Comparison of ENCODE assay signal across 21 mouse cellular contexts in genomic region chr15:31908432-31908831, GRCm38 (mm10).
DNase-seq lines count a peak whose midpoint lies in the region; ATAC-seq and TF ChIP-seq lines count a peak whose summit lies in the region.
"Had no signal": no experiment of that assay in that cellular context is flagged by ENCODE, and none has a peak within 500 bp of the region (broad histone marks: within the 10 kb centered on the region; RNA-seq: fewer than 3 reads in every experiment).

No protein-coding gene starts in this region.

- no peak for ATAC-seq in heart, embryonic 11.5 days (replicated peaks; ENCODE audit: insufficient number of reproducible peaks, low FRiP score, low TSS enrichment)
- ATAC-seq: activated CD4-positive, CD25-positive, alpha-beta regulatory T cell, adult 4 months; CD4-positive, CD25-positive, alpha-beta regulatory T cell, adult 4 months; Patski had no signal

- H3K4me3 ChIP-seq in gastrocnemius, adult 2 months, result no peak overlapping the region
- H3K4me3 ChIP-seq in heart, embryonic 11.5 days (ENCODE audit: low read depth, low read length), result no peak overlapping the region
- no peak overlapping the region for H3K4me3 ChIP-seq in MEL (ENCODE audit: control insufficient read depth in 1 of 2, insufficient read depth in 1 of 2, low read depth in 2 of 2, low read length in 2 of 2)
- no peak overlapping the region for H3K4me3 ChIP-seq in embryonic facial prominence, embryonic 10.5 days

- H3K9me3 ChIP-seq in heart, embryonic 11.5 days (replicated peaks; ENCODE audit: control insufficient read depth, low read length), result no peaks in the 10 kb centered on the region
- no peaks in the 10 kb centered on the region for H3K9me3 ChIP-seq in MEL (replicated peaks; ENCODE audit: insufficient read depth, low read length)
- H3K9me3 ChIP-seq in embryonic facial prominence, embryonic 10.5 days, result no peaks in the 10 kb centered on the region
- H3K9me3 ChIP-seq: G1E had no signal

- H3K4me2 ChIP-seq in heart, embryonic 11.5 days, result no peak overlapping the region

- no peak for TF ChIP-seq RAD21 in MEL (IDR thresholded peaks at IDR 0.05; ENCODE audit: low read depth, low read length)

- TF ChIP-seq EP300 in MEL (IDR thresholded peaks at IDR 0.05; ENCODE audit: low read depth in 1 of 2, low read length in 2 of 2), result peak in 1 of 2 experiments; percentile 42; a peak in 1 of 4 replicates

- no peaks in the 10 kb centered on the region for H3K4me1 ChIP-seq in heart, embryonic 11.5 days (ENCODE audit: control insufficient read depth, insufficient read depth, low read length)
- H3K4me1 ChIP-seq in MEL (ENCODE audit: control insufficient read depth in 1 of 2, insufficient read depth in 2 of 2, low read length in 2 of 2), result peaks cover 0 to 2% of the 10 kb centered on the region in 2 experiments; a peak in 2 of 4 replicates
- H3K4me1 ChIP-seq in embryonic facial prominence, embryonic 10.5 days, result no peaks in the 10 kb centered on the region

- H3K27me3 ChIP-seq in heart, embryonic 11.5 days (ENCODE audit: control insufficient read depth, insufficient read depth, low read length), result no peaks in the 10 kb centered on the region
- H3K27me3 ChIP-seq in MEL (ENCODE audit: control insufficient read depth in 1 of 2, insufficient read depth in 2 of 2, low read length in 2 of 2), result no peaks in the 10 kb centered on the region
- no peaks in the 10 kb centered on the region for H3K27me3 ChIP-seq in embryonic facial prominence, embryonic 10.5 days (replicated peaks; ENCODE audit: low read depth, poor library complexity, severe bottlenecking)
- H3K27me3 ChIP-seq: CH12.LX had no signal

- TF ChIP-seq CTCF in gastrocnemius, adult 2 months (IDR thresholded peaks at IDR 0.05), result no peak
- TF ChIP-seq CTCF in MEL (IDR thresholded peaks at IDR 0.05 in 2 of 3, conservative IDR thresholded peaks at IDR 0.05 in 1 of 3; ENCODE audit: control insufficient read depth in 1 of 3, insufficient read depth in 1 of 3, low read depth in 2 of 3, low read length in 3 of 3, poor library complexity in 1 of 3, severe bottlenecking in 1 of 3), result no peak

- no peak for TF ChIP-seq POLR2A in MEL (IDR thresholded peaks at IDR 0.05; ENCODE audit: control insufficient read depth in 1 of 2, insufficient read depth in 1 of 2, low read depth in 1 of 2, low read length in 2 of 2, poor library complexity in 1 of 2)

- no peak overlapping the region for H3K9ac ChIP-seq in heart, embryonic 11.5 days (ENCODE audit: low read depth, low read length)
- H3K9ac ChIP-seq in MEL (ENCODE audit: control insufficient read depth, low read depth, low read length, poor library complexity, severe bottlenecking), result no peak overlapping the region

- H3K36me3 ChIP-seq in heart, embryonic 11.5 days (ENCODE audit: control insufficient read depth, insufficient read depth, low read length), result no peaks in the 10 kb centered on the region
- H3K36me3 ChIP-seq in MEL (ENCODE audit: control insufficient read depth in 1 of 2, insufficient read depth in 2 of 2, low read length in 2 of 2), result no peaks in the 10 kb centered on the region
- no peaks in the 10 kb centered on the region for H3K36me3 ChIP-seq in embryonic facial prominence, embryonic 10.5 days (replicated peaks)
- H3K36me3 ChIP-seq: G1E had no signal

- intact Hi-C loops in gastrocnemius, adult 2 months (cut with DNase I), result no loop called here

- H3K27ac ChIP-seq in gastrocnemius, adult 2 months, result peak overlapping the region; percentile 51; the same call in 1 of the 2 replicates
- no peak overlapping the region for H3K27ac ChIP-seq in heart, embryonic 11.5 days (ENCODE audit: low read depth, low read length)
- H3K27ac ChIP-seq in MEL (ENCODE audit: control insufficient read depth, low read depth, low read length), result no peak overlapping the region
- no peak overlapping the region for H3K27ac ChIP-seq in embryonic facial prominence, embryonic 10.5 days (replicated peaks)

- WGBS in heart, embryonic 11.5 days (ENCODE audit: insufficient replicate concordance), result 61% methylated on average over 9 of the region's 9 CpGs
- 89% methylated on average over 9 of the region's 9 CpGs for WGBS in embryonic facial prominence, embryonic 10.5 days

- no peaks in the 10 kb centered on the region for H3K79me2 ChIP-seq in MEL (ENCODE audit: control insufficient read depth, insufficient read depth, low read length, poor library complexity)

- no peak for DNase-seq in gastrocnemius, adult 2 months
- no peak for DNase-seq in gastrocnemius, postnatal 4 days (ENCODE audit: low spot score in 2 of 2)
- DNase-seq in heart, adult 11 months, result peak; percentile 69
- peak; percentile 3 for DNase-seq in MEL (ENCODE audit: low read depth, low spot score)
- DNase-seq in embryonic facial prominence, embryonic 10.5 days (ENCODE audit: low spot score), result no peak
- DNase-seq: adrenal gland, adult 2 months; adrenal gland, adult 8-10 months; adrenal gland, postnatal 10 days; adrenal gland, postnatal 14 days; adrenal gland, postnatal 25 days; B cell, adult 2 months; cerebellum, adult 11 months; cerebellum, adult 11-12 months; cerebellum, adult 18-20 months; cerebellum, adult 2 months had no signal

TF ChIP-seq in MEL, 35 proteins besides CTCF, POLR2A, EP300 and RAD21:
- TF ChIP-seq MAZ (IDR thresholded peaks at IDR 0.05; ENCODE audit: low read depth, low read length), result no peak
- peak; percentile 67 for TF ChIP-seq TCF12 (IDR thresholded peaks at IDR 0.05; ENCODE audit: low read depth, low read length)
- TF ChIP-seq GABPA (IDR thresholded peaks at IDR 0.05; ENCODE audit: low read depth, low read length), result no peak
- TF ChIP-seq SIN3A (IDR thresholded peaks at IDR 0.05; ENCODE audit: low read length), result no peak
- TF ChIP-seq MYC (IDR thresholded peaks at IDR 0.05; ENCODE audit: low read depth, low read length), result no peak
- no peak for TF ChIP-seq ZNF384 (IDR thresholded peaks at IDR 0.05; ENCODE audit: low read depth, low read length)
- TF ChIP-seq JUND (IDR thresholded peaks at IDR 0.05; ENCODE audit: low read depth, low read length), result no peak
- TF ChIP-seq USF2 (IDR thresholded peaks at IDR 0.05; ENCODE audit: borderline replicate concordance in 1 of 2, insufficient read depth in 1 of 2, low read depth in 1 of 2, low read length in 2 of 2), result no peak
- peak; percentile 52; the same call in 1 of the 2 replicates for TF ChIP-seq ETS1 (IDR thresholded peaks at IDR 0.05; ENCODE audit: low read depth, low read length)

Comparison
In these comparisons a context has a peak if more than half of its experiments do, and no peak if none do; other contexts are left out.
1. DNase-seq: peak in heart, adult 11 months (single experiment) and MEL (single experiment); none in gastrocnemius, adult 2 months (single experiment), gastrocnemius, postnatal 4 days (0 of 2) and embryonic facial prominence, embryonic 10.5 days (single experiment).